Mouse (Mus musculus): ENCODE results near the gene Trpm6. TPM values are rescaled to one million over a fixed set of nuclear protein-coding genes. Genes with fewer than 3 reads are reported as not detected.

Gene Trpm6
- polyA plus RNA-seq, 1 experiment from 2014 or later: 0.61 TPM

GRCm38 (mm10) chr19:18799646-18800045, 49.9 kb downstream of the Trpm6 start:
- 73% methylated on average over 1 of the region's 1 CpGs for WGBS
- no peaks in the 10 kb centered on the region for H3K27me3 ChIP-seq (ENCODE audit: control insufficient read depth, insufficient read depth, low read length)
- H3K9me3 ChIP-seq (ENCODE audit: control insufficient read depth, low read length): no peaks in the 10 kb centered on the region
- H3K4me2 ChIP-seq (replicated peaks; ENCODE audit: low read depth, low read length): no peak overlapping the region
- no peaks in the 10 kb centered on the region for H3K4me1 ChIP-seq (ENCODE audit: control insufficient read depth, insufficient read depth, low read length)
- H3K27ac ChIP-seq (ENCODE audit: low read depth, low read length): no peak overlapping the region
- H3K4me3 ChIP-seq (ENCODE audit: low read length): no peak overlapping the region
- H3K36me3 ChIP-seq (ENCODE audit: control insufficient read depth, insufficient read depth, low read length): no peaks in the 10 kb centered on the region
- no peak for ATAC-seq (ENCODE audit: low FRiP score, low TSS enrichment)
- no peak overlapping the region for H3K9ac ChIP-seq (ENCODE audit: low read depth, low read length)

GRCm38 (mm10) chr19:18811264-18811663, 61.5 kb downstream of the Trpm6 start:
- H3K9me3 ChIP-seq (ENCODE audit: control insufficient read depth, low read length): no peaks in the 10 kb centered on the region
- no peak overlapping the region for H3K4me2 ChIP-seq (replicated peaks; ENCODE audit: low read depth, low read length)
- no peaks in the 10 kb centered on the region for H3K27me3 ChIP-seq (ENCODE audit: control insufficient read depth, insufficient read depth, low read length)
- no peak overlapping the region for H3K4me3 ChIP-seq (ENCODE audit: low read length)
- H3K4me1 ChIP-seq (ENCODE audit: control insufficient read depth, insufficient read depth, low read length): no peaks in the 10 kb centered on the region
- WGBS: 57% methylated on average over 3 of the region's 3 CpGs
- H3K9ac ChIP-seq (ENCODE audit: low read depth, low read length): no peak overlapping the region
- no peak for ATAC-seq (ENCODE audit: low FRiP score, low TSS enrichment)
- no peak overlapping the region for H3K27ac ChIP-seq (ENCODE audit: low read depth, low read length)
- no peaks in the 10 kb centered on the region for H3K36me3 ChIP-seq (ENCODE audit: control insufficient read depth, insufficient read depth, low read length)

DNA sequence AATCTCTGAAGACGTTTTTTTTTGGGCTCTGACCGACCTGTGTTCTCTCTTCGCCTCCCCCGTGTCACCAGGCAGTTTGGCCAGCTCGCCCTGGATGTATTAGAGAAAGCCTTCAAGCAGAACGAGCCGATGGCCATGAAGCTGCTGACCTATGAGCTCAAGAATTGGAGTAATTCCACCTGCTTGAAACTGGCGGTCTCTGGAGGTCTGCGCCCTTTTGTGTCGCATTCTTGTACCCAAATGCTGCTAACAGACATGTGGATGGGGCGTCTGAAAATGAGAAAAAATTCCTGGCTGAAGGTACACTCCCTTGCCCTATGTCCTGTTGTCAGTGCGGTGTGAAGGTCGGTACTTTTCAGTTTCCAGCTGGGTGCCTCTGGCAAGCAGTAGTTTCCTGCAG, 65.4 kb downstream of the Trpm6 start:
- Histone ChIP-seq H3K36me3 (ENCODE audit: control insufficient read depth, insufficient read depth, low read length) (no peaks in the 10 kb centered on the region), H3K9ac (ENCODE audit: low read depth, low read length) (no peak overlapping the region), H3K9me3 (ENCODE audit: control insufficient read depth, low read length) (no peaks in the 10 kb centered on the region), H3K27ac (ENCODE audit: low read depth, low read length) (peak overlapping the region; percentile 42; the same call in 1 of the 2 replicates), H3K27me3 (ENCODE audit: control insufficient read depth, insufficient read depth, low read length) (no peaks in the 10 kb centered on the region), H3K4me1 (ENCODE audit: control insufficient read depth, insufficient read depth, low read length) (no peaks in the 10 kb centered on the region), H3K4me2 (replicated peaks; ENCODE audit: low read depth, low read length) (peak overlapping the region; percentile 31), H3K4me3 (ENCODE audit: low read length) (peak overlapping the region; percentile 6; the same call in 1 of the 2 replicates)
- peak; percentile 90 for ATAC-seq (ENCODE audit: low FRiP score, low TSS enrichment)
- WGBS: 22% methylated on average over 13 of the region's 13 CpGs

DNA sequence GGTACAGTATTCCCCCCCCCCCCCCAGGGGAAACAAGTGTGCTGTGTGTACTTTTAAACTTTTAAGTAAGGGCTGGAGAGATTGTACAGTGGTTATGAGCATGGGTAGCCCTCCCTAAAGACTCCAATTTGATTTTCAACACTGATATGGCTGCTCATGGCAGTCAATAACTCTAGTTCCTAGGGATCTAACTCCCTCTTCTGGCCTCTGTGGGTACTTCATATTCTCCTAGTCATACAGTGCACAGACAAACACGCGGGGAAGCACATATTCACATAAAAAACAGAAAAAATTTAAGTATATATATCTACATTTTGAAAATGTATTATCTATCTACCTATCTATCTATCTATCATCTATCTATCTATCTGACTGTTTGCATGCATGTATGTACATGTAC, 67.6 kb downstream of the Trpm6 start:
- Histone ChIP-seq H3K9me3 (ENCODE audit: control insufficient read depth, low read length) (no peaks in the 10 kb centered on the region), H3K27ac (ENCODE audit: low read depth, low read length) (no peak overlapping the region), H3K4me2 (replicated peaks; ENCODE audit: low read depth, low read length) (no peak overlapping the region), H3K36me3 (ENCODE audit: control insufficient read depth, insufficient read depth, low read length) (no peaks in the 10 kb centered on the region), H3K27me3 (ENCODE audit: control insufficient read depth, insufficient read depth, low read length) (no peaks in the 10 kb centered on the region), H3K4me1 (ENCODE audit: control insufficient read depth, insufficient read depth, low read length) (no peaks in the 10 kb centered on the region), H3K4me3 (ENCODE audit: low read length) (no peak overlapping the region), H3K9ac (ENCODE audit: low read depth, low read length) (no peak overlapping the region)
- WGBS: 82% methylated on average over 2 of the region's 2 CpGs
- ATAC-seq (ENCODE audit: low FRiP score, low TSS enrichment): no peak

DNA sequence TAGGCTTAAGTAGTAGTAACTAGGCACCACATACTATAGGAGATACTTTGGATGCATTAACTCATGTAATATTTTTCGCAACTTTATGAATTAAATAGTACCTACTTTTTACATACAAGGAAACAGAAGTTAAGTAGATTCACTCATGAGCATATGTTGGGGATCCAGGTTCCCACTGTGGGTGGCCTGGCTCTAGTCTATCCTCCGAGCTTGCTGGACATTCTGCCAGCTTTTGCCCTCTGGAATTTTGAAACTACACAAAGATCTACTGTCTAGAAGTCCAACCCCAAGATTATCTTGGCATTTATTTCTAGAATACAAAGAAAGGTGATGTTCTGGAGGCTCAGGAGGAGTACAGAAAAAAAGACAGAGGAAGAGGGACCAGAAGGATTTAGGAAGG, 78.8 kb downstream of the Trpm6 start:
- Histone ChIP-seq H3K9me3 (ENCODE audit: control insufficient read depth, low read length) (no peaks in the 10 kb centered on the region), H3K4me3 (ENCODE audit: low read length) (no peak overlapping the region), H3K27ac (ENCODE audit: low read depth, low read length) (no peak overlapping the region), H3K36me3 (ENCODE audit: control insufficient read depth, insufficient read depth, low read length) (no peaks in the 10 kb centered on the region), H3K9ac (ENCODE audit: low read depth, low read length) (no peak overlapping the region), H3K27me3 (ENCODE audit: control insufficient read depth, insufficient read depth, low read length) (no peaks in the 10 kb centered on the region), H3K4me1 (ENCODE audit: control insufficient read depth, insufficient read depth, low read length) (no peaks in the 10 kb centered on the region), H3K4me2 (replicated peaks; ENCODE audit: low read depth, low read length) (no peak overlapping the region)
- WGBS: 82% methylated on average over 2 of the region's 2 CpGs
- no peak for ATAC-seq (ENCODE audit: low FRiP score, low TSS enrichment)

DNA sequence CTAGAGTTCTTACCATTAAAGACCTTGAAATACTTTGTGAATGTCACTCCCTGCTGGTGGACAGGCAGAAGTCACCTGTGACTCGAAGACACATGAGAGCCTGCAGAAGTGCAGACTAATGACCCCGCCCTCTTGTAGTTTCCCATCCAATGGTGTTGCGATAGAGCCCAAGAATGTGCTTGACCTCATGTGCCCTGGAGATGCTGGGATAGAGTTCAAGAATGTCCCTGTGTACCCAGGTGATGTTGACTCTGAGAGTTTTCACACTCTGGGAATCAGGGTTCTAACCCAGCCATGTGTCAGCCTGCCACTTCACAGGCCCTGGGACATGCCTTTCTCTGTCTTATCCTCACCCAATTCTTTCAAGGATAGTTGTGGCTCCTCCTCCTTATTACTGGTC, 81.4 kb downstream of the Trpm6 start:
- no peak overlapping the region for H3K4me3 ChIP-seq (ENCODE audit: low read length)
- no peaks in the 10 kb centered on the region for H3K27me3 ChIP-seq (ENCODE audit: control insufficient read depth, insufficient read depth, low read length)
- WGBS: 83% methylated on average over 3 of the region's 3 CpGs
- H3K9ac ChIP-seq (ENCODE audit: low read depth, low read length): no peak overlapping the region
- no peaks in the 10 kb centered on the region for H3K4me1 ChIP-seq (ENCODE audit: control insufficient read depth, insufficient read depth, low read length)
- H3K9me3 ChIP-seq (ENCODE audit: control insufficient read depth, low read length): no peaks in the 10 kb centered on the region
- no peak overlapping the region for H3K4me2 ChIP-seq (replicated peaks; ENCODE audit: low read depth, low read length)
- H3K36me3 ChIP-seq (ENCODE audit: control insufficient read depth, insufficient read depth, low read length): no peaks in the 10 kb centered on the region
- H3K27ac ChIP-seq (ENCODE audit: low read depth, low read length): no peak overlapping the region
- ATAC-seq (ENCODE audit: low FRiP score, low TSS enrichment): no peak

DNA sequence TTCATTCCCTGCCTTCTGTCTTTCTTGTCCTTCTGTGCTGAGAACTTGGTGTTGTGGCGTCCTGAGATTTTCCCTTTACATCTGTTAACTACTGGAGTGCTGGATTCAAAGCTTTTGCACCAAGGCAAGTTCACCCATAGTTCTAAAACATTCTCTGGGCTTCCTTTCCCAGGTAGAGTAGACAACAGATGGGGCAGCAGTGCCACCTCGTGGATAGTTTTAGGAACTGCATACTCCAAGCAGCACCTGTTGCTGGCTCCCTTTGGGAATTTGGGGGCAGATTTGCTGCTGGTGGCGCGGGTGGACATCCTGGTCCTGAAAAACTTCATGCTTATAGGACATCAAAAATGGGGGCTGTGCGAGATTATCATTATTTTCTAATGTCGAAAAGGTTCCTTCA, 85.2 kb downstream of the Trpm6 start:
- no peak overlapping the region for H3K4me2 ChIP-seq (replicated peaks; ENCODE audit: low read depth, low read length)
- no peaks in the 10 kb centered on the region for H3K36me3 ChIP-seq (ENCODE audit: control insufficient read depth, insufficient read depth, low read length)
- H3K4me3 ChIP-seq (ENCODE audit: low read length): no peak overlapping the region
- ATAC-seq (ENCODE audit: low FRiP score, low TSS enrichment): peak; percentile 64; the same call in 1 of the 2 replicates
- WGBS: 10% methylated on average over 6 of the region's 6 CpGs
- no peaks in the 10 kb centered on the region for H3K27me3 ChIP-seq (ENCODE audit: control insufficient read depth, insufficient read depth, low read length)
- H3K4me1 ChIP-seq (ENCODE audit: control insufficient read depth, insufficient read depth, low read length): no peaks in the 10 kb centered on the region
- no peak overlapping the region for H3K9ac ChIP-seq (ENCODE audit: low read depth, low read length)
- no peaks in the 10 kb centered on the region for H3K9me3 ChIP-seq (ENCODE audit: control insufficient read depth, low read length)
- H3K27ac ChIP-seq (ENCODE audit: low read depth, low read length): no peak overlapping the region

DNA sequence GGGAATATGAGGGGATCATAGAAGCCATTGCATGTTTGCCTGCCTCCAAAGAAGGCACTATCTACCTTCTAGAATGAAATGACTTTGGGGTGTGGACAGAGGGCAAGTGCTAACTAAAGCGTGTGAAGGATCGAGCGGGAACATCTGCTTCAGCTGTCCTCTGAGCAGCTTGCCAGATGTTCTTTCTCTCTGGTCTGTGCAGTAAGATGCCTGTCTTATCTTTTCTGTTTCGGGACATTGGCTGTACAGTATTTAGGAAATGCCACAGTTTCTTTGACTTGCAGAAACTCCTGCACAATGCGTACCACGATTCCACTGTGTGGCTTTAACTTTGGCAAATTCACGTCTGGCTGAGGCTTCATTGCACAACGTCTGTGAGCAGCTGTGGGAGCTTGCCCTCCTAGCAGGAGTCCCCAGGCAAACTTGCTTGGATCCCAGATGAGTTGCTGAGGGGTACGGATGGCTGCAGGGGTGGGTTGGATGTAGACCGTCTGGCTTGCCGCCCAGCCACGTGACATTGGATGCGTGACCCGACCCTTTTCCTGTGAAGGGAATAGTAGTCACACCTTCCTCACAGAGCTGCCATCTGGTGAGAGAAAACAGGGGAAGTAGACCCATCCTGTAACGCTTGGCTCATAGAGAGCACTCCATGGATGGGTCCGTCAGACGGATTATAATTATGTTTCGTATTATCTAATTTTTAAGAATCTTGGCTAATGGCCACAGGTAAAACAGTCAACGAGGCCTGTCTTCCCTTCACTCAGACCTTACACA, 92.2 kb downstream of the Trpm6 start:
- WGBS: 65% methylated on average over 19 of the region's 19 CpGs
- Histone ChIP-seq H3K9me3 (ENCODE audit: control insufficient read depth, low read length) (no peaks in the 10 kb centered on the region), H3K4me2 (replicated peaks; ENCODE audit: low read depth, low read length) (no peak overlapping the region), H3K4me3 (ENCODE audit: low read length) (no peak overlapping the region), H3K27me3 (ENCODE audit: control insufficient read depth, insufficient read depth, low read length) (no peaks in the 10 kb centered on the region), H3K27ac (ENCODE audit: low read depth, low read length) (no peak overlapping the region), H3K36me3 (ENCODE audit: control insufficient read depth, insufficient read depth, low read length) (no peaks in the 10 kb centered on the region), H3K4me1 (ENCODE audit: control insufficient read depth, insufficient read depth, low read length) (no peaks in the 10 kb centered on the region), H3K9ac (ENCODE audit: low read depth, low read length) (no peak overlapping the region)
- ATAC-seq (ENCODE audit: low FRiP score, low TSS enrichment): no peak

DNA sequence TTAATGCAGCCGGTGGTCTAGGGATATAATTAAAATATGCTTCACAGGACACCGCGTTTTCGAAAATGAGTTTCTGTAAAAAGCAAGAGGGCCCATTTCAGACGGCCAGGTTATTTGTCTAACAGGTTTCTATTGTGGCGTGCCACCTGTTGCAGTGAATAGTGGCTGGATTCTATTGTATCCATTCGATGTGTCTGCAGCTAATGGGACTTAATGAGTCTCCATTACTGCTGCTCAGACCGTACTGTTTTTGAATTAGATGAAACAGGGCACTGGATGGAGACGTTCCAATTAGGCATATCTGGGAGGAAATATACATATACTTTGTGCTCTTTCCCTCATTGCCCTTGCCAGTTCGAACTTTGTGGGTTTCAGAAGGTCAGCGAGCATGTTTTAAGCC, 92.8 kb downstream of the Trpm6 start:
- no peak overlapping the region for H3K4me3 ChIP-seq (ENCODE audit: low read length)

More for the DNA sequence above, 92.8 kb downstream of the Trpm6 start:
- Histone ChIP-seq H3K9me3 (ENCODE audit: control insufficient read depth, low read length) (no peaks in the 10 kb centered on the region), H3K4me2 (replicated peaks; ENCODE audit: low read depth, low read length) (no peak overlapping the region), H3K9ac (ENCODE audit: low read depth, low read length) (no peak overlapping the region), H3K4me1 (ENCODE audit: control insufficient read depth, insufficient read depth, low read length) (no peaks in the 10 kb centered on the region), H3K36me3 (ENCODE audit: control insufficient read depth, insufficient read depth, low read length) (no peaks in the 10 kb centered on the region), H3K27ac (ENCODE audit: low read depth, low read length) (no peak overlapping the region), H3K27me3 (ENCODE audit: control insufficient read depth, insufficient read depth, low read length) (no peaks in the 10 kb centered on the region)
- 89% methylated on average over 11 of the region's 11 CpGs for WGBS
- no peak for ATAC-seq (ENCODE audit: low FRiP score, low TSS enrichment)

All from kidney, embryonic 14.5 days (tissue).